Mouse (Mus musculus) lung, postnatal 4 days (tissue): ENCODE data around the gene Wnt1.

Source experiments
- DNase-seq, 2 experiments: peaks; one replicate each; pipeline ENCODE4 v3.0.0; 2021

Gene Wnt1

DNA sequence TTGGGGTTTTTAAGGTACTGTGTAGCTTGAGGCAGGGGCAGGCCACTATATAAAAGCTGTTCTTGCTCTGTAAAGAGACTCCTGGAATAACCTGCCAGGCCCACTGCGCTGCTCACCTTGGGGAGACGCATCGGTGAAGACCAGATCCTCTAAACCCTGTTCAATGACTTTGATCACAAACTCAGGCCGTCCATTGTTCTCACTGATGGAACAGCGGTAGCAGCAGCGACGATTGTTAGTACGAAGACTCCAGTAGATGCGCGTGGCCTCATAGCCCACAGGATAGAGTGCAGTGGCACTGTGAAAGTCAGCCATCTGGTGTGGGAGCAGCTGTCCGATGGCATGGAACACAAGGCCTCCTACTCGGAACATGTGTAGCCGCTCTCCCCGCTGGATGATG lies 49.5 kb downstream of the Wnt1 start:
- no peak for DNase-seq

DNA sequence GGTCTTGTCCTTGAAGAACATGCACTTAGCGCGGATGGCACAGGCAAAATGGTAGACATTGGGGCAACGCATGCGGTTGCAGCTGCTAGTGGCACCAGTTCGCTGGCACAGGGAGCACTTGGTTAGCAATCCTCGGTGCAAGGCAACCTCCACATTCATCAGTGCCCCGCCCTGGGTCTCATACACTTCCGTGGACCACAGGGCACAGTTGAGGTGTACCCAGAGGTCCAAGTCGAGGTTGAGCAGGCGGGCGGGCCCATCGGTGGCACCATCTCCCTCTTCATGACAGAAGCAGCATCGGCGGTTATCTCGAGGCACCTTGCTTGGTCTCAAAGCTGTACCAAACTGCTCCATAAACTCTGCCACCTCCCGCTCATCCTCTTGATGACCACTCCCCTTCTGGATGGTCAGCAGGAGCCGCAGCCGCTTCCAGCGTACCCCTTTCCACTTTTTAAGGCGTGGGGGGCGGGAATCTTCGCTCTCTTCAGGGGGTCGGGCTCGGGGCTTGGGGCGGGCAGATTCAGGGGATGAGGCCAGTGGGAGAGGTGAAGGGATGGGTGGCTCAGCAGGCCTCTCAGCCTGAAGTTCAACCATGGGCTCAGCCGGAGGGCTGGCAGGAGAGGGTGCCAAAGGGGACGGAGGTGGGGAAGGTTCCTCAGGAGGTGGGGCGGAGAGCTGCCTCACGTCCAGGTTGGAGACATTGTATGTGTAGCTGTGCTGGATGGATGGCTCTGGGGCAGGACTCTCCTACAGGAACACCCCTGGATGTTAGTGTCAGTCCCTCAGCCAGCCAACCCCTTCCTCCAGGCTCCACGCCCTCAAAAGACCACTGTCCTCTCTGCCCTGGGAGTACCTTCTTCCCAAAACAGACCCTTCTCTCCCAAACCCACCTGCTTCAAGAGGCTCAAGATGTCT lies 50.3 kb downstream of the Wnt1 start:
- no peak for DNase-seq
